Mouse (Mus musculus): ENCODE data around the gene Ttll9. TPM values are rescaled to one million over a fixed set of nuclear protein-coding genes. Genes with fewer than 3 reads are reported as not detected.

Ttll9 gene
- polyA plus RNA-seq, 1 experiment from 2014 or later: 0.35 TPM

- Histone ChIP-seq H3K27ac (ENCODE audit: low read depth) (no peak overlapping the region), H3K27me3 (replicated peaks; ENCODE audit: control insufficient read depth, insufficient read depth, low read length) (peaks cover 6% of the 10 kb centered on the region), H3K4me2 (ENCODE audit: low read length) (no peak overlapping the region), H3K9me3 (ENCODE audit: control insufficient read depth, low read length) (no peaks in the 10 kb centered on the region), H3K4me3 (ENCODE audit: low read depth, low read length) (no peak overlapping the region), H3K36me3 (ENCODE audit: control insufficient read depth, insufficient read depth, low read length) (no peaks in the 10 kb centered on the region), H3K4me1 (replicated peaks; ENCODE audit: control insufficient read depth, insufficient read depth, low read length) (peaks cover 7% of the 10 kb centered on the region; the same call in 1 of the 2 replicates), H3K9ac (ENCODE audit: low read length) (no peak overlapping the region)
- ATAC-seq (replicated peaks; ENCODE audit: low FRiP score, low TSS enrichment, low read depth) (no peak), DNase-seq (ENCODE audit: low spot score) (peak; percentile 61)
- WGBS: 26% methylated on average over 8 of the region's 8 CpGs
Measured at GRCm38 (mm10) chr2:153045884-153046299, 83.6 kb downstream of the Ttll9 start.

GRCm38 (mm10) chr2:153047828-153048465, 85.7 kb downstream of the Ttll9 start:
- Histone ChIP-seq H3K9me3 (ENCODE audit: control insufficient read depth, low read length) (no peaks in the 10 kb centered on the region), H3K27me3 (replicated peaks; ENCODE audit: control insufficient read depth, insufficient read depth, low read length) (peaks cover 27% of the 10 kb centered on the region), H3K4me1 (replicated peaks; ENCODE audit: control insufficient read depth, insufficient read depth, low read length) (peaks cover 7% of the 10 kb centered on the region; the same call in 1 of the 2 replicates), H3K27ac (ENCODE audit: low read depth) (no peak overlapping the region), H3K36me3 (ENCODE audit: control insufficient read depth, insufficient read depth, low read length) (no peaks in the 10 kb centered on the region), H3K4me2 (ENCODE audit: low read length) (no peak overlapping the region), H3K4me3 (ENCODE audit: low read depth, low read length) (no peak overlapping the region), H3K9ac (ENCODE audit: low read length) (no peak overlapping the region)
- WGBS: 38% methylated on average over 17 of the region's 17 CpGs
- ATAC-seq (replicated peaks; ENCODE audit: low FRiP score, low TSS enrichment, low read depth): no peak
- DNase-seq (ENCODE audit: low spot score): peak; percentile 76

GRCm38 (mm10) chr2:153049288-153049996, 87.2 kb downstream of the Ttll9 start:
- WGBS: 33% methylated on average over 9 of the region's 9 CpGs
- Histone ChIP-seq H3K27ac (ENCODE audit: low read depth) (no peak overlapping the region), H3K27me3 (replicated peaks; ENCODE audit: control insufficient read depth, insufficient read depth, low read length) (peaks cover 42% of the 10 kb centered on the region), H3K9ac (ENCODE audit: low read length) (no peak overlapping the region), H3K4me1 (replicated peaks; ENCODE audit: control insufficient read depth, insufficient read depth, low read length) (peaks cover 7% of the 10 kb centered on the region; the same call in 1 of the 2 replicates), H3K9me3 (ENCODE audit: control insufficient read depth, low read length) (no peaks in the 10 kb centered on the region), H3K4me3 (ENCODE audit: low read depth, low read length) (no peak overlapping the region), H3K36me3 (ENCODE audit: control insufficient read depth, insufficient read depth, low read length) (no peaks in the 10 kb centered on the region), H3K4me2 (ENCODE audit: low read length) (no peak overlapping the region)
- ATAC-seq (replicated peaks; ENCODE audit: low FRiP score, low TSS enrichment, low read depth): no peak
- DNase-seq (ENCODE audit: low spot score): no peak

- H3K4me1 ChIP-seq (replicated peaks; ENCODE audit: control insufficient read depth, insufficient read depth, low read length): peaks cover 7% of the 10 kb centered on the region; the same call in 1 of the 2 replicates
- no peak overlapping the region for H3K27ac ChIP-seq (ENCODE audit: low read depth)
- no peaks in the 10 kb centered on the region for H3K36me3 ChIP-seq (ENCODE audit: control insufficient read depth, insufficient read depth, low read length)
- H3K27me3 ChIP-seq (replicated peaks; ENCODE audit: control insufficient read depth, insufficient read depth, low read length): peaks cover 44% of the 10 kb centered on the region
- ATAC-seq (replicated peaks; ENCODE audit: low FRiP score, low TSS enrichment, low read depth) (no peak), DNase-seq (ENCODE audit: low spot score) (no peak)
- no peak overlapping the region for H3K4me2 ChIP-seq (ENCODE audit: low read length)
- WGBS: 82% methylated on average over 4 of the region's 4 CpGs
- no peak overlapping the region for H3K4me3 ChIP-seq (ENCODE audit: low read depth, low read length)
- no peak overlapping the region for H3K9ac ChIP-seq (ENCODE audit: low read length)
- H3K9me3 ChIP-seq (ENCODE audit: control insufficient read depth, low read length): no peaks in the 10 kb centered on the region
Measured at GRCm38 (mm10) chr2:153049997-153050358, 87.7 kb downstream of the Ttll9 start.

DNA sequence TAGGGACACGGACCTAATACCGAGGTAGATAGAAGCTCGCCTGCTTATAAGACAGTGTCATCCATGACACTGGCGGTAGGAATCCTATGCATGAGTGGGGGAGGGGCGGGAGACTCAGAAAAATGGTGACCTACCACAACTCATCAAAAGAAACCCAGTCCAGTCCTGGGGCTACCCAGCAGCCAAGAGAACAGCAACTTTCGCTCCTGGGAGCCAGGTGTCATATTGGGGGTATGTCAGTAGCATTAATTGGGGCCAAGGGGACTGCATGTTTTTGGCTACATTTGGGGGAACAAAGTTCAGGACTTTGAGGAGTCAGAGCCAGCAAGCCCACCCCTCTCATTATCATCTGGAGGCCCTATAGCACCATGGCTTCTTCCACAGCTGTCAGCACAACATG, 88.8 kb downstream of the Ttll9 start:
- Histone ChIP-seq H3K27me3 (replicated peaks; ENCODE audit: control insufficient read depth, insufficient read depth, low read length) (peaks cover 45% of the 10 kb centered on the region), H3K36me3 (ENCODE audit: control insufficient read depth, insufficient read depth, low read length) (no peaks in the 10 kb centered on the region), H3K9ac (ENCODE audit: low read length) (no peak overlapping the region), H3K4me3 (ENCODE audit: low read depth, low read length) (no peak overlapping the region), H3K4me1 (replicated peaks; ENCODE audit: control insufficient read depth, insufficient read depth, low read length) (peaks cover 2% of the 10 kb centered on the region; the same call in 1 of the 2 replicates), H3K9me3 (ENCODE audit: control insufficient read depth, low read length) (no peaks in the 10 kb centered on the region), H3K27ac (ENCODE audit: low read depth) (no peak overlapping the region), H3K4me2 (ENCODE audit: low read length) (no peak overlapping the region)
- DNase-seq (ENCODE audit: low spot score) (no peak), ATAC-seq (replicated peaks; ENCODE audit: low FRiP score, low TSS enrichment, low read depth) (no peak)
- 76% methylated on average over 6 of the region's 6 CpGs for WGBS

- Histone ChIP-seq H3K27ac (ENCODE audit: low read depth) (no peak overlapping the region), H3K4me2 (ENCODE audit: low read length) (no peak overlapping the region), H3K9me3 (ENCODE audit: control insufficient read depth, low read length) (no peaks in the 10 kb centered on the region), H3K36me3 (ENCODE audit: control insufficient read depth, insufficient read depth, low read length) (no peaks in the 10 kb centered on the region), H3K4me3 (ENCODE audit: low read depth, low read length) (no peak overlapping the region), H3K27me3 (replicated peaks; ENCODE audit: control insufficient read depth, insufficient read depth, low read length) (peaks cover 45% of the 10 kb centered on the region), H3K9ac (ENCODE audit: low read length) (no peak overlapping the region), H3K4me1 (replicated peaks; ENCODE audit: control insufficient read depth, insufficient read depth, low read length) (no peaks in the 10 kb centered on the region)
- WGBS: 74% methylated on average over 9 of the region's 9 CpGs
- ATAC-seq (replicated peaks; ENCODE audit: low FRiP score, low TSS enrichment, low read depth) (no peak), DNase-seq (ENCODE audit: low spot score) (no peak)
Measured at GRCm38 (mm10) chr2:153051537-153051936, 89.3 kb downstream of the Ttll9 start.

- H3K27ac ChIP-seq (ENCODE audit: low read depth): no peak overlapping the region
- WGBS: 6% methylated on average over 30 of the region's 30 CpGs
- no peaks in the 10 kb centered on the region for H3K9me3 ChIP-seq (ENCODE audit: control insufficient read depth, low read length)
- DNase-seq (ENCODE audit: low spot score) (no peak), ATAC-seq (replicated peaks; ENCODE audit: low FRiP score, low TSS enrichment, low read depth) (no peak)
- H3K4me3 ChIP-seq (ENCODE audit: low read depth, low read length): no peak overlapping the region
- H3K9ac ChIP-seq (ENCODE audit: low read length): no peak overlapping the region
- no peaks in the 10 kb centered on the region for H3K36me3 ChIP-seq (ENCODE audit: control insufficient read depth, insufficient read depth, low read length)
- H3K4me1 ChIP-seq (replicated peaks; ENCODE audit: control insufficient read depth, insufficient read depth, low read length): no peaks in the 10 kb centered on the region
- H3K4me2 ChIP-seq (ENCODE audit: low read length): no peak overlapping the region
- H3K27me3 ChIP-seq (replicated peaks; ENCODE audit: control insufficient read depth, insufficient read depth, low read length): peaks cover 45% of the 10 kb centered on the region
Measured at GRCm38 (mm10) chr2:153052700-153053351, 90.5 kb downstream of the Ttll9 start.

DNA sequence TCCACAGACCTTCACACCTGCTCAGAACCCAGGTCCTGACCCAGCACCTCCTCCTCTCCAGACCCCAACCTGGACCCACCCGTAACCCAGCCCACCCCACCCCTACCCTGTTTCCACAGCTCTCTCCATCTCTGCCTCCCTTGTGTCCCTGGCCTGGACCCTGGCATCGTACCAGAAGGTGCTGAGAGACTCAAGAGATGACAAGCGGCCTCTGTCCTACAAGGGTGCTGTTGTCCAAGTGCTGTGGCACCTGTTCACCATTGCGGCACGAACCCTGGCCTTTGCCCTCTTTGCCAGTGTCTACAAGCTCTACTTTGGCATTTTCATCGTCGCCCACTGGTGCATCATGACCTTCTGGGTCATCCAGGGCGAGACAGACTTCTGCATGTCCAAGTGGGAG, 91.6 kb downstream of the Ttll9 start:
- ATAC-seq (replicated peaks; ENCODE audit: low FRiP score, low TSS enrichment, low read depth): no peak
- DNase-seq (ENCODE audit: low spot score): no peak
- 87% methylated on average over 8 of the region's 8 CpGs for WGBS
- Histone ChIP-seq H3K4me1 (replicated peaks; ENCODE audit: control insufficient read depth, insufficient read depth, low read length) (no peaks in the 10 kb centered on the region), H3K4me2 (ENCODE audit: low read length) (no peak overlapping the region), H3K4me3 (ENCODE audit: low read depth, low read length) (no peak overlapping the region), H3K27ac (ENCODE audit: low read depth) (no peak overlapping the region), H3K27me3 (replicated peaks; ENCODE audit: control insufficient read depth, insufficient read depth, low read length) (peaks cover 45% of the 10 kb centered on the region), H3K9ac (ENCODE audit: low read length) (no peak overlapping the region), H3K36me3 (ENCODE audit: control insufficient read depth, insufficient read depth, low read length) (no peaks in the 10 kb centered on the region), H3K9me3 (ENCODE audit: control insufficient read depth, low read length) (no peaks in the 10 kb centered on the region)
